Mouse (Mus musculus) MEL (cell line): ENCODE data around the gene Clec12a.

Experiments used
- KAT2A ChIP-seq: conservative IDR thresholded peaks from 2 replicates; pipeline ENCODE4 v1.6.1; 2012; ENCODE audit warnings: low read depth, low read length, improper control_type of control experiment, inconsistent platforms
- SMC3 ChIP-seq: IDR thresholded peaks from 2 replicates; pipeline ENCODE4 v1.6.1; 2011; ENCODE audit warnings: low read depth, low read length, improper control_type of control experiment
- TBP ChIP-seq: IDR thresholded peaks from 2 replicates; pipeline ENCODE4 v1.8.0; 2011; ENCODE audit warnings: low read depth, low read length, improper control_type of control experiment
- ZNF384 ChIP-seq: IDR thresholded peaks from 2 replicates; pipeline ENCODE4 v1.6.1; 2012; ENCODE audit warnings: low read depth, mild to moderate bottlenecking, inconsistent platforms, low read length, improper control_type of control experiment

DNA sequence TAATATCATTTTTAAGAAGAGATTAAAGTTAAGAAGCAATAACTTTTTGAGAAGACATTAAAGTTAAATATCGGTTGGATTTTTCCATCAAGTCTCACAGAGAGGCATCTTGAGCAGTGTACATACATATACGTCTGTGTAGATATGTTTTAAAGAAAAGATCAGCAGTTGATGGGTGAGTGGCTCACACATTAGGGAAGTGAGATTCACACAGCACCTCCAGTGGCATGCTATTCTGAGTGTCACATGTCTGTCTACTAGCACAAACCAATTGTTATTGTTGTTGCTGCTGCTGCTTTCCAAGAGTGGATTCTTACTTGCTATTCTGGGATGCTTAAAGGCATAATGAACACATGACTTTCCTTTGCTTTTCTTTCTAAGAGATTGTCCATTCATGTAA is 59.9 kb downstream of the Clec12a start:
- TF ChIP-seq TBP: no peak
- no peak for TF ChIP-seq SMC3
- TF ChIP-seq KAT2A: no peak
- no peak for TF ChIP-seq ZNF384
